Mouse (Mus musculus) embryonic facial prominence, embryonic 11.5 days (tissue): ENCODE measurements at regions not wholly inside any gene's neighbourhood (a gene's known extent, or its start where the extent isn't known, plus 50 kb on each side); places are given as distances from the start of the nearest gene placed in this dataset.
A peak's percentile ranks its signal among the peaks of the same experiment; 100 is the strongest.
"Not testable (repeated sequence)": the region's sequence is repeated elsewhere in the genome, so short reads cannot be mapped to it uniquely, and the experiment has no call there.

ENCODE experiments used
- ATAC-seq: fragments of 200-750 bp; cut with Nextera tagmentation; replicated peaks from 2 replicates; pipeline ENCODE4 v1.8.0; 2017; ENCODE audit warnings: low read depth; ENCODE audit not compliant: insufficient number of reproducible peaks, low FRiP score, low TSS enrichment
- DNase-seq: peaks from one replicate; pipeline ENCODE4 v3.0.0-alpha.2; 2015; ENCODE audit warnings: low spot score
- H3K27ac ChIP-seq: fragments of 300-500 bp; sonication (generic); replicated peaks from 2 replicates; pipeline ENCODE4 v1.5.1; 2014; ENCODE audit warnings: mild to moderate bottlenecking, low read depth, low read length, control low read depth
- H3K27me3 ChIP-seq: fragments of 300-500 bp; sonication (generic); 2 replicates; pipeline ENCODE4 v1.6.1; 2014; ENCODE audit warnings: mild to moderate bottlenecking, low read length, moderate library complexity, mixed read lengths; ENCODE audit not compliant: control insufficient read depth, insufficient read depth
- H3K36me3 ChIP-seq: fragments of 300-500 bp; sonication (generic); replicated peaks from 2 replicates; pipeline ENCODE4 v1.6.1; 2014; ENCODE audit warnings: low read depth, mild to moderate bottlenecking, low read length, moderate library complexity, mixed read lengths; ENCODE audit not compliant: control insufficient read depth, insufficient read depth
- H3K4me1 ChIP-seq: fragments of 300-500 bp; sonication (generic); 2 replicates; pipeline ENCODE4 v1.6.1; 2014; ENCODE audit warnings: low read length, mixed read lengths; ENCODE audit not compliant: control insufficient read depth, insufficient read depth
- H3K4me2 ChIP-seq: fragments of 300-500 bp; sonication (generic); 2 replicates; pipeline ENCODE4 v1.6.1; 2014; ENCODE audit warnings: low read depth, mild to moderate bottlenecking, control low read depth, low read length, moderate library complexity
- H3K4me3 ChIP-seq: fragments of 300-500 bp; sonication (generic); 2 replicates; pipeline ENCODE4 v1.5.1; 2014; ENCODE audit warnings: low read depth, low read length, control low read depth
- H3K9ac ChIP-seq: fragments of 300-500 bp; sonication (generic); replicated peaks from 2 replicates; pipeline ENCODE4 v1.6.1; 2014; ENCODE audit warnings: mild to moderate bottlenecking, control low read depth, low read length
- H3K9me3 ChIP-seq: fragments of 300-500 bp; sonication (generic); replicated peaks from 2 replicates; pipeline ENCODE4 v1.6.1; 2016; ENCODE audit warnings: mild to moderate bottlenecking, low read length, inconsistent platforms, mixed read lengths; ENCODE audit not compliant: control insufficient read depth
- WGBS: fragments of 180-500 bp; shearing (Covaris S2); extraction: QIAGEN DNeasy Blood & Tissue Kit; methylation state at CpG from one replicate; pipeline ENCODE4 v1.1.7; 2014; 5-methylcytosine and 5-hydroxymethylcytosine counted together

DNA sequence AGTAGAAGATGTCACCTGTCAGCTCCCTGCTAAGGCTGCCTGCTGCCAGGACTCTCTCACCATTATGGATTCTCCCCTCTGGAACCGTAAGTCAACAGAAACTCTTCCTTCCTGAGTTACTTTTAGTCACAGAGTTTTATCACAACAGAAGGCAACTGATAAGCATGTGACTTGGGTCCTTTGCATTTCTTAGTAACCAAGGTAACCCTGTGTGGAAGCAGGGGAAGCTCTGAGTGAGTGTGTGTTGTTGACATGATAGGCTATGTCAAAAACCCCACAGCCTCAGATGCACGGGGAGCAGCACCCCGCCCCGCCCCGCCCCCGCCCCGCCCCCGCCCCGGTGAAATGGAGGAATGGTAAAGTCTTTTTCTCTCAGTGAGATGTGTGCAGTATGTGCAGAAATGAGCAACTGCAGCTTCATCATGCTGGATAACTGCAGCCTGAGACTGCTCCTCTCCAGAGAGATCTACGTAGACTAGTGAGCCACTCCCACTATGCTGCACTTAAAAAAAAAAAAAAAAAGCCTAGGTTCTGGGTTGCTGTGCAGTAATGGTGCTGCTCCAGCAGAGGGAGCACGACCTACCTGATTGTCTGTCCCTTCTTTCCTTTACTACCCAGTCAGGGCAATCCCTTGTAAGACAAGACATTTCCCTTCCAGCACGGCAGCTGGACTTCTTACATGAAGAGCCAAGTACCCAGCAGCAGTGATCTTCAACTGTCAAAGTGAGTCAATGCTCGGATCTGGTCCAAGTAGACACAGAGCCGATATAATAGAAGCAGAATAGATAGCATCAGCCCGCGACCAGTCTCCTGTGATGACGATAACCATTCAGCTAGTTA lies 92.6 kb upstream of the Zfp706 start:
- Histone ChIP-seq H3K36me3 (no peaks in the 10 kb centered on the region), H3K27me3 (no peaks in the 10 kb centered on the region), H3K9me3 (no peaks in the 10 kb centered on the region), H3K4me3 (peak overlapping the region; percentile 10; the same call in 1 of the 2 replicates), H3K27ac (no peak overlapping the region), H3K9ac (no peak overlapping the region), H3K4me2 (peak overlapping the region; percentile 30; the same call in 1 of the 2 replicates), H3K4me1 (no peaks in the 10 kb centered on the region)
- ATAC-seq (peak; percentile 79), DNase-seq (peak; percentile 73)
- 42% methylated on average over 17 of the region's 17 CpGs for WGBS

DNA sequence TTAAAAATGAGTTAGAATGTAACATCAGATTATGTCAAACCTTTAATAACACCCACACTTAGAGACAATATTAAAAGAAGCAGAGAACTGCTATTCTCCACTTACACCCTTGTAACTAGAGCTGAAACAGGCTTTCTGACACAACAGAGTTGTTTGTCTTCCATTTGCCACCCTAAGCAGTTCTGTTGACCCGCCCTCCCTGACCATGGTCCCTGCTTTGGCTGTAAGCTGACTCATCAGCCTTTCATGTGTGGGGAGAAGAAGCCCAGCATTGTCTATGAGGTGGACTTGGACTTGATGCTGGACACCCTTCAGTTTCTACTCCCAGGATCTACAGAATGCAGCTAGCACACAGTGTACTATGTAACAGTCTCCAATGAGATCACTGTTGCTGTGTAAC lies 91.6 kb upstream of the Zfp706 start:
- Histone ChIP-seq H3K4me3 (no peak overlapping the region), H3K9ac (no peak overlapping the region), H3K4me2 (no peak overlapping the region), H3K9me3 (no peaks in the 10 kb centered on the region), H3K27ac (no peak overlapping the region), H3K36me3 (no peaks in the 10 kb centered on the region), H3K4me1 (no peaks in the 10 kb centered on the region), H3K27me3 (no peaks in the 10 kb centered on the region)
- 82% methylated on average over 1 of the region's 1 CpGs for WGBS
- no peak for ATAC-seq
- DNase-seq = no peak

DNA sequence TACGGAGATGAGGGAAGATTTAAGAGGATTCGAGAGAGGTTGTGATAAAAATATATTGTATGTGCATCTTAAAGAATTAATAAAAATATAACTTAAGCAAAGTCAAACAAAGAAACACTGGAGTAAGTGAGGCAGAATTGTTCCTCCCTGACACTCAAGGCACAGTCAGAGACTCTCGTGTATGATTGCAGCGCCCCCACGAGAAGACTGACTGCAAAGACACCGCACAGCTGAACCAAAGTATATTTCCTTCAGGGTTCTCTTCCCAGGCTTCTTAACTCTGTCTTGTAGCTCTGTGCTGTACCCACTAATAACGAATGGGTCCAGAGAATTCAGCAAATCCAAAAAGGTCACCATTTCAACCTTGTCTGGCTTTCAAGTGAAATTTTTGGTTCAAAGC lies 89.9 kb upstream of the Zfp706 start:
- DNase-seq = no peak
- no peaks in the 10 kb centered on the region for H3K9me3 ChIP-seq
- WGBS = 93% methylated on average over 7 of the region's 7 CpGs
- no peak for ATAC-seq
- no peak overlapping the region for H3K27ac ChIP-seq
- H3K4me2 ChIP-seq = no peak overlapping the region
- no peaks in the 10 kb centered on the region for H3K36me3 ChIP-seq
- H3K4me1 ChIP-seq = no peaks in the 10 kb centered on the region
- no peaks in the 10 kb centered on the region for H3K27me3 ChIP-seq
- no peak overlapping the region for H3K9ac ChIP-seq
- H3K4me3 ChIP-seq = no peak overlapping the region

DNA sequence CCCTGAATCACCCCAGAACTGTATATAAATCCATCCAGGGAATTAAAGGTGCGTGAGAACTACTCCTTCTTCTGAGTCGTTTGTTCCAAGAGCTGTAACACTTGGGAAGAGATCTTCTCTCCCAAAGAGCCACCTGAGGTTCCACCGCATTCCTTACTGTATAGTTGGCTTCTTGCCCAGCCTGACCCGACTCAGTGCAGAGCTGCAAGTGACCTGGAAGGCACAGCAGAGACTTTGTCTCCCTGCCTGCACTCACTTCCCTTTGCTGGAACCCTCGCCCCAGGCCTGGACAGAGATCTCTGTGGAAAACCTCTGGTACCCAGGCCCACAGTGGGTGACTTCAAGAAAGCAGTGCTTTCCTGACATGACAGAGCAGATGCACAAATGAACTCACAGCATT lies 83.6 kb upstream of the Zfp706 start:
- ATAC-seq, H3K27ac ChIP-seq, H3K27me3 ChIP-seq, H3K4me3 ChIP-seq, H3K4me1 ChIP-seq, H3K9me3 ChIP-seq, H3K36me3 ChIP-seq, DNase-seq, H3K4me2 ChIP-seq, H3K9ac ChIP-seq: not testable (repeated sequence)
- 86% methylated on average over 5 of the region's 5 CpGs for WGBS

DNA sequence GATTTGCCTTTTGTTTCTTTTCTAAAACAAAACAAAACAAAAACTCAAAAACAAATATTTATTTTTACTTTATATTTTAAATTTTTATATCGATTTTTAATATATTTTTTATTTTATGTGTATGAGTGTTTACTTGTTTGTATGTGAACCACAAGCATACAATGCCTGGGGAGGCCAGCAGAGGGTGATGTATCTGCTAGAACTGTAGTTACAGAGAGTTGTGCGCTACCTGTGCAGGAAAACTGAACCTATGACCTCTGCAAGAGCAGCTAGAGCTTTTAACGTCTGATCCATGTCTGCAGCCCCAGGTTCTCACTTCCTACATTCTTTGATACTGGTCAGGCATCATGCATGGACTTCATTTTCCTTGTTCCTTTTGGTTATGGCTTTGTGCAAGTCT lies 76.2 kb upstream of the Zfp706 start:
- no peaks in the 10 kb centered on the region for H3K9me3 ChIP-seq
- no peak for DNase-seq
- no peak overlapping the region for H3K4me3 ChIP-seq
- no peaks in the 10 kb centered on the region for H3K4me1 ChIP-seq
- no peak for ATAC-seq
- no peak overlapping the region for H3K9ac ChIP-seq
- WGBS = 81% methylated on average over 3 of the region's 3 CpGs
- H3K27me3 ChIP-seq = no peaks in the 10 kb centered on the region
- H3K27ac ChIP-seq = no peak overlapping the region
- no peaks in the 10 kb centered on the region for H3K36me3 ChIP-seq
- no peak overlapping the region for H3K4me2 ChIP-seq

DNA sequence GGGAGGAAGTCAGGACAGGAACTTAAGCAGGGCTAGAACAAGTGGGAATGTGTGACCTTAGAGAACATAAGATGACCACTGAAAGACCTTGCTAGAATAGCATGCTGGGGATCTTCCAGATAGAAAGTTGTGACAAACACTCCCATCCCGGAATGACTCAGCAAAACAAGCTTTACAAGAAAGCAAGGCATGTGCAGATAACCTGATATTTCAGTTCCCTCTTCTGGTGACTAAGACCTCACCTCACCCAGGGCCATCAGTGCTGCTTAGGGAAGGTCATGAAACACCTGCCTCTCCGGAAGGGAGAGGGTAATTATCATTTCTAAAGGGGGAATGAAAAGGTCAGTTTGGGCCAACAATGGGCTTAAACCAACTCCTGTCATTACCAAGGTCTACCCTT lies 74.3 kb upstream of the Zfp706 start:
- no peak overlapping the region for H3K9ac ChIP-seq
- no peaks in the 10 kb centered on the region for H3K27me3 ChIP-seq
- H3K36me3 ChIP-seq = no peaks in the 10 kb centered on the region
- ATAC-seq (no peak), DNase-seq (no peak)
- no peak overlapping the region for H3K27ac ChIP-seq
- H3K9me3 ChIP-seq = no peaks in the 10 kb centered on the region
- WGBS = 73% methylated on average over 2 of the region's 2 CpGs
- H3K4me1 ChIP-seq = no peaks in the 10 kb centered on the region
- no peak overlapping the region for H3K4me2 ChIP-seq
- H3K4me3 ChIP-seq = no peak overlapping the region

DNA sequence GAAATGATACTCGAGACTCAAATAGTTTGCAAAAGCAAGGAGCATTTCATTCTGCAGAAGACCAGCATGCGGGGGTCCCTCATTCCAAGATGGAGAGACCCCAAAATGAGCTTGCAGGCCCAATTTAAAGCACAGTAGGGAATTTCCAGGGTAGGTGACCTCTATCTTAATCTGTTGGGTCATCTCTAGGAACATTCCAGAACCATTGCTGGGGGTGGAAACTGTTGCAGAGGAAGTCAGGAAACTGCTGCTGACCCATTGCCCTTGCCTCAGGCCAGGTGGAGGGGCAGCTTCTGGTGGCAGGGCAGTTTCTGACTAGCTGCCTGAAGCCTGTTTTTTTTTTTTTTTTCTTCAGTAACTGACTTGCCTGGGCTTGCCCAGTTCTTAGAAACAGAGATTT lies 73.4 kb upstream of the Zfp706 start:
- H3K9me3 ChIP-seq = no peaks in the 10 kb centered on the region
- no peak overlapping the region for H3K4me2 ChIP-seq
- no peak overlapping the region for H3K9ac ChIP-seq
- H3K27ac ChIP-seq = no peak overlapping the region
- no peak overlapping the region for H3K4me3 ChIP-seq
- no peaks in the 10 kb centered on the region for H3K27me3 ChIP-seq
- H3K4me1 ChIP-seq = no peaks in the 10 kb centered on the region
- DNase-seq (no peak), ATAC-seq (no peak)
- H3K36me3 ChIP-seq = no peaks in the 10 kb centered on the region
- 87% methylated on average over 2 of the region's 2 CpGs for WGBS

DNA sequence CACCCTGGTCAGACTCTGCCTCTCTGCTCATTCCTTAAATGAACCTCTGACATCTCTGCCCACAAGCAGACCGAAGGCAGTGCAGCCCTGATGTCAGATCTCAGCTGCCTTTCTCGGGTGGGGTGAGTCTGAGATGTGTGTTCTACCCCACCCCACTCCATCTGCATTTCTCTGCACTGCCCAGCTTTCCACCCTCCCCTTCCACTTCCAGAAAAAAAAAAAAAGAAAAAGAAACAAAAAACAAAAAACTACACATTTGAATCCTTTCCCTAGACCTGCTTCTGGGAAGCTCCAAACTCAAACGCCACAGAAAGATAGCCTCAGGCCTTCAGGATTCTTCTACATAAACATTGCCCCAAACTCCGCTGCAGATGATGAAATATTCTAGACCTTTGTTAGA lies 72.8 kb upstream of the Zfp706 start:
- no peaks in the 10 kb centered on the region for H3K36me3 ChIP-seq
- H3K9me3 ChIP-seq = no peaks in the 10 kb centered on the region
- H3K4me2 ChIP-seq = no peak overlapping the region
- H3K4me1 ChIP-seq = no peaks in the 10 kb centered on the region
- H3K9ac ChIP-seq = no peak overlapping the region
- DNase-seq (no peak), ATAC-seq (no peak)
- H3K27me3 ChIP-seq = no peaks in the 10 kb centered on the region
- H3K4me3 ChIP-seq = no peak overlapping the region
- no peak overlapping the region for H3K27ac ChIP-seq
- 86% methylated on average over 4 of the region's 4 CpGs for WGBS
